Mouse (Mus musculus) stomach, postnatal 0 days (tissue): ENCODE data around the gene Sox6. TPM values are rescaled to one million over a fixed set of nuclear protein-coding genes. Genes with fewer than 3 reads are reported as not detected.
A peak's percentile ranks its signal among the peaks of the same experiment; 100 is the strongest.

ENCODE experiments used
- ATAC-seq: fragments of 200-750 bp; cut with Nextera tagmentation; 2 replicates; pipeline ENCODE4 v1.8.0; 2017; ENCODE audit not compliant: low FRiP score, low TSS enrichment
- DNase-seq: peaks from one replicate; pipeline ENCODE4 v3.0.0-alpha.2; 2016; ENCODE audit warnings: low spot score
- H3K27ac ChIP-seq: fragments of 300-500 bp; sonication (generic); replicated peaks from 2 replicates; pipeline ENCODE4 v1.5.1; 2014; ENCODE audit warnings: mild to moderate bottlenecking, control low read depth
- H3K27me3 ChIP-seq: fragments of 300-500 bp; sonication (generic); 2 replicates; pipeline ENCODE4 v1.6.1; 2014; ENCODE audit warnings: low read length; ENCODE audit not compliant: control insufficient read depth, insufficient read depth
- H3K36me3 ChIP-seq: fragments of 300-500 bp; sonication (generic); 2 replicates; pipeline ENCODE4 v1.6.1; 2014; ENCODE audit warnings: low read length, mixed read lengths; ENCODE audit not compliant: control insufficient read depth, insufficient read depth
- H3K4me1 ChIP-seq: fragments of 300-500 bp; sonication (generic); replicated peaks from 2 replicates; pipeline ENCODE4 v1.6.1; 2014; ENCODE audit warnings: antibody characterized with exemption; ENCODE audit not compliant: control insufficient read depth, insufficient read depth
- H3K4me2 ChIP-seq: fragments of 300-500 bp; sonication (generic); replicated peaks from 2 replicates; pipeline ENCODE4 v1.6.1; 2014; ENCODE audit warnings: low read depth, mild to moderate bottlenecking, control low read depth, moderate library complexity
- H3K4me3 ChIP-seq: fragments of 300-500 bp; sonication (generic); 2 replicates; pipeline ENCODE4 v1.5.1; 2014; ENCODE audit warnings: low read depth, low read length, control low read depth
- H3K9ac ChIP-seq: fragments of 300-500 bp; sonication (generic); 2 replicates; pipeline ENCODE4 v1.6.1; 2014; ENCODE audit warnings: mild to moderate bottlenecking, low read length, control low read depth, mixed read lengths
- H3K9me3 ChIP-seq: fragments of 300-500 bp; sonication (generic); 2 replicates; pipeline ENCODE4 v1.6.1; 2016; ENCODE audit warnings: low read length; ENCODE audit not compliant: control insufficient read depth
- CTCF ChIP-seq: IDR thresholded peaks from 2 replicates; pipeline ENCODE4 v1.5.1; 2016; ENCODE audit warnings: antibody characterized with exemption, low read depth, mild to moderate bottlenecking, moderate library complexity
- EP300 ChIP-seq: optimal IDR thresholded peaks from 2 replicates; pipeline ENCODE3; 2016; ENCODE audit warnings: antibody characterized with exemption
- WGBS: fragments of 180-500 bp; shearing (Covaris S2); extraction: QIAGEN DNeasy Blood & Tissue Kit; methylation state at CpG from one replicate; pipeline ENCODE4 v1.1.7; 2014; 5-methylcytosine and 5-hydroxymethylcytosine counted together
- polyA plus RNA-seq: library from polyadenylated mRNA; unstranded; fragments of >200 nt; fragmentation: Nextera tagmentation; extraction: Ambion mirVana; gene quantifications from 2 replicates; pipeline ENCODE4 v1.2.1, GENCODE M21; 2015

Sox6 gene
- polyA plus RNA-seq, 1 experiment from 2014 or later: 28.7 TPM

- H3K4me3 ChIP-seq: no peak overlapping the region
- TF ChIP-seq EP300: no peak
- TF ChIP-seq CTCF: no peak
- H3K27me3 ChIP-seq: no peaks in the 10 kb centered on the region
- no peak overlapping the region for H3K27ac ChIP-seq
- no peak for DNase-seq
- peak; percentile 67; the same call in 1 of the 2 replicates for ATAC-seq
- 73% methylated on average over 2 of the region's 2 CpGs for WGBS
- no peak overlapping the region for H3K4me2 ChIP-seq
- no peaks in the 10 kb centered on the region for H3K36me3 ChIP-seq
- H3K9ac ChIP-seq: no peak overlapping the region
- no peaks in the 10 kb centered on the region for H3K4me1 ChIP-seq
- H3K9me3 ChIP-seq: no peaks in the 10 kb centered on the region
Observed at GRCm38 (mm10) chr7:115868504-115868903, 170.1 kb downstream of the Sox6 start.

- ATAC-seq (no peak), DNase-seq (no peak)
Observed at GRCm38 (mm10) chr7:115867518-115868270, 170.9 kb downstream of the Sox6 start.

GRCm38 (mm10) chr7:115866698-115867500 lies 171.7 kb downstream of the Sox6 start:
- 43% methylated on average over 9 of the region's 9 CpGs for WGBS
- Histone ChIP-seq H3K4me2 (no peak overlapping the region), H3K27me3 (no peaks in the 10 kb centered on the region), H3K4me1 (no peaks in the 10 kb centered on the region), H3K9ac (no peak overlapping the region), H3K4me3 (no peak overlapping the region), H3K9me3 (no peaks in the 10 kb centered on the region), H3K27ac (no peak overlapping the region), H3K36me3 (no peaks in the 10 kb centered on the region)
- ATAC-seq (no peak), DNase-seq (no peak)
- no peak for TF ChIP-seq CTCF
- TF ChIP-seq EP300: no peak

More at GRCm38 (mm10) chr7:115867518-115868270, 170.9 kb downstream of the Sox6 start:
- TF ChIP-seq EP300 (no peak), CTCF (no peak)
- 34% methylated on average over 10 of the region's 10 CpGs for WGBS
- H3K4me1 ChIP-seq: no peaks in the 10 kb centered on the region
- no peak overlapping the region for H3K9ac ChIP-seq
- no peaks in the 10 kb centered on the region for H3K9me3 ChIP-seq
- H3K4me2 ChIP-seq: no peak overlapping the region
- no peak overlapping the region for H3K27ac ChIP-seq
- no peak overlapping the region for H3K4me3 ChIP-seq
- no peaks in the 10 kb centered on the region for H3K27me3 ChIP-seq
- H3K36me3 ChIP-seq: no peaks in the 10 kb centered on the region

- ATAC-seq: no peak
Observed at GRCm38 (mm10) chr7:115865979-115866697, 172.5 kb downstream of the Sox6 start.

GRCm38 (mm10) chr7:115865231-115865630 lies 173.4 kb downstream of the Sox6 start:
- Histone ChIP-seq H3K9ac (no peak overlapping the region), H3K27ac (no peak overlapping the region), H3K27me3 (no peaks in the 10 kb centered on the region), H3K36me3 (no peaks in the 10 kb centered on the region), H3K4me3 (no peak overlapping the region), H3K4me1 (no peaks in the 10 kb centered on the region), H3K9me3 (no peaks in the 10 kb centered on the region), H3K4me2 (no peak overlapping the region)
- no peak for TF ChIP-seq EP300
- no peak for TF ChIP-seq CTCF
- ATAC-seq: no peak
- DNase-seq: no peak
- 74% methylated on average over 6 of the region's 6 CpGs for WGBS

More at GRCm38 (mm10) chr7:115865979-115866697, 172.5 kb downstream of the Sox6 start:
- H3K27ac ChIP-seq: no peak overlapping the region
- H3K27me3 ChIP-seq: no peaks in the 10 kb centered on the region
- H3K4me3 ChIP-seq: no peak overlapping the region
- TF ChIP-seq EP300 (no peak), CTCF (no peak)
- H3K9ac ChIP-seq: no peak overlapping the region
- no peaks in the 10 kb centered on the region for H3K36me3 ChIP-seq
- H3K4me2 ChIP-seq: no peak overlapping the region
- H3K4me1 ChIP-seq: no peaks in the 10 kb centered on the region
- 51% methylated on average over 9 of the region's 9 CpGs for WGBS
- no peaks in the 10 kb centered on the region for H3K9me3 ChIP-seq
- DNase-seq: no peak
